Mouse (Mus musculus) lung, adult 2 months (tissue): ENCODE results near the gene Gpam.

ENCODE experiments used
- CTCF ChIP-seq: fragments of 200-500 bp; IDR thresholded peaks from 2 replicates; pipeline ENCODE4 v1.5.1; 2011; ENCODE audit warnings: mild to moderate bottlenecking, low read length, control low read depth; ENCODE audit not compliant: insufficient read depth
- POLR2A ChIP-seq: fragments of 200-500 bp; IDR thresholded peaks from 2 replicates; pipeline ENCODE4 v1.6.1; 2011; ENCODE audit warnings: low read depth, mild to moderate bottlenecking, control low read depth, low read length, borderline replicate concordance; ENCODE audit errors: extremely low read depth

DNA sequence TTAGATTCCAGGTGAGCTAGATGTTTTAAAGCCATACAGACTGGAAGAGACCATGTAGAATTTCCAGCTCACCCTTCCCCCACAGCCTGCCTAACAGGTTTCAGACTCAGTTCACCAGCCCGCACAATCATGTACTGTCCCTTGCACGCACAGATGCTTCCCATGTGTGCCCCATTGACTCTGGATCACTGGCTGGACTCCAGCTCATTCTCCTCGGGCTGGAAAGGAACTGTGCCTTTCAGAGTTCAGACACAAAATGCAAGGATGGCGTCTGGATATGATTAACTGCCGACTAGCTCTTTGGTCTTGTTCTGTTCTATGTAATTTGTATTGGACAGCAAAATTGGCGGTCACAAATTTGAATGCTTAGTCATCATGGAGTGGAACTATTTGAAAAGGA, 22.6 kb upstream of the Gpam start:
- TF ChIP-seq POLR2A, result no peak
- no peak for TF ChIP-seq CTCF
